Mouse (Mus musculus): Measurements from ENCODE around the gene Fnbp1.
"Not testable (repeated sequence)": the region's sequence is repeated elsewhere in the genome, so short reads cannot be mapped to it uniquely, and the experiment has no call there.

Fnbp1 gene

GRCm38 (mm10) chr2:31141867-31142454 lies at the start of gene Fnbp1:
TSS of gene Fnbp1 (minus strand) at chr2:31142008.
- DNase-seq (ENCODE audit: extremely low spot score): peak; percentile 88

DNA sequence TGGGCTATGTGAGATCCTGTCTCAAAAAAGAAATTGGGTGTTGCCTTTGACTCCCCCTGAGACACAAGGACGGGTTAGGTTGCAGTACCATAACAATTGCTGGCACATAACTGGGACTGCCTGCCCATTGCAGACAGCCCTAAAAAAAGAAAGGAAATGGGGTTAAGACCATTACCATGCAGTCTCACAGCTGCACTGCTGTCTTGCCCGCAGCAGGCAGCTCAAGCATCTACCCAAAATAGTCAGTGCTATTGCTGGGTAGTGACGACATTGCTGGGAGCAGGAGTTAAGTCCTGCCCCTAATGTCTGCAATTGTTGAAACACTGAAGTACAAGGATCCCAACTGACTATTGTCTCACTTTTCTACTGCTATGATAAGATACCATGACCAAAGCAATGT lies 47.8 kb upstream of the Fnbp1 start:
- DNase-seq (ENCODE audit: extremely low spot score): no peak

- DNase-seq (ENCODE audit: extremely low spot score): no peak
Measured at GRCm38 (mm10) chr2:31188691-31189090, 46.9 kb upstream of the Fnbp1 start.

- no peak for DNase-seq (ENCODE audit: extremely low spot score)
Measured at GRCm38 (mm10) chr2:31183830-31184229, 42.0 kb upstream of the Fnbp1 start.

DNA sequence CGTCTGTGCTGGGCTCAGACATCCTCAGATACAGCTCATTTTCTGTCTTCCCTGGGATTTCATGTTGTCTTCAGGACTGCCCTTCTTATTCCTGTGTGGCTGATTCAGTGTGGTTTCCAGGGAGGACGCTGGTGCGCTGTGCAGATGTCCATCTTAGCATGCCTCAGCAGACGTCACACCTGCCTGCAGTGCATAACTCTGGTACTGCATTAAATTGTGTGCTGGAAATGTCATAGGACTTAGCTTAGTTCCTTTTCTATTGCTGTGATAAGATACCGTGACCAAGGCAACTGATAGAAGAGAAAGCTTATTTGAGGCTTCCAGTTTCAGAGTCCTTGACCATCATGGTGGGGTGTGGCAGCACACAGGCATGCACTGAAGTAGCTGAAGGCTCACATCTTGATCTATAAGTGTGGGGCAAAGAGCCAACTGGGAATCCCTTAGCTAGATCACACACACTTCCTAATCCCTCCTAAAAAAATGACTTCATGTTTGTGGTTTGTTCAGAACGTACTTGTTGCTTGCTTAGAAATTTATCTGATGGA lies 41.0 kb upstream of the Fnbp1 start:
- DNase-seq (ENCODE audit: extremely low spot score): no peak

- no peak for DNase-seq (ENCODE audit: extremely low spot score)
Measured at GRCm38 (mm10) chr2:31180081-31180551, 38.3 kb upstream of the Fnbp1 start.

GRCm38 (mm10) chr2:31179471-31179870 lies 37.7 kb upstream of the Fnbp1 start:
- no peak for DNase-seq (ENCODE audit: extremely low spot score)

GRCm38 (mm10) chr2:31178593-31178992 lies 36.8 kb upstream of the Fnbp1 start:
- not testable (repeated sequence) for DNase-seq (ENCODE audit: extremely low spot score)

GRCm38 (mm10) chr2:31173290-31173689 lies 31.5 kb upstream of the Fnbp1 start:
- DNase-seq (ENCODE audit: extremely low spot score): no peak

DNA sequence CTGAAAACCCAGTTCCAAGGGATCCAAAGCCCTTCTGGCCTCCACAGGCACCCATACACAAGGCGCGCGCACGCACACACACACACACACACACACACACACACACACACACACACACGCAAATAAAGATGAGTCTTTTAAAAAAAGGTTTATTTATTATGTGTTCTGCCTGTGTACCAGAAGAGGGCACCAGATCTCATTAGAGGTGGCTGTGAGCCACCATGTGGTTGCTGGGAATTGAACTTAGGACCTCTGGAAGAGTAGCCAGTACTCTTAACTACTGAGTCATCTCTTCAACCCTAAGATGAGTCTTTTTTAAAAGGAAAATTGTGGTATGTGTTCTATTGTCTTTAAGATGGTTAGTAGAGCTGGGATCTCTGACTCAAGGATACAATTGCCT lies 30.7 kb upstream of the Fnbp1 start:
- DNase-seq (ENCODE audit: extremely low spot score): no peak

DNA sequence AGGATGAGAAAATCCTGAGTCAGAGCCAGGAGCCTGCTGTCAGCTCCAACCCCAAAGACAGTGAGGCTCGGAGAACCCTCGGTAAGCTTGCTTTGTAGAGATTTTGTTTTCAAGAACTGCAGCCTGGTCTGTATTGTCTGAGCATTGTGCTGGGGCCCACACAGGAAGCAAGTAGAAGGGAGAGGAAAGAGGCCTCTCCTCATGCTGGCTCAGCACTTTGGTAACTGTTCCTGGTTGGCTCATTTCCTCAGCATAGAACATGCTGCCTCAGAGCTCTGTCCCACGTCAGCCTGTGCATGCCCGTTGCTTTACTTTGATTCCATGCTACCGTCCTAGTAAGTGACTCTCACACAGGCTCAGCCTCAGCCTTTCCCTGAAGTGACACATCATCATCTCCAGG lies 30.2 kb upstream of the Fnbp1 start:
- DNase-seq (ENCODE audit: extremely low spot score): no peak

DNA sequence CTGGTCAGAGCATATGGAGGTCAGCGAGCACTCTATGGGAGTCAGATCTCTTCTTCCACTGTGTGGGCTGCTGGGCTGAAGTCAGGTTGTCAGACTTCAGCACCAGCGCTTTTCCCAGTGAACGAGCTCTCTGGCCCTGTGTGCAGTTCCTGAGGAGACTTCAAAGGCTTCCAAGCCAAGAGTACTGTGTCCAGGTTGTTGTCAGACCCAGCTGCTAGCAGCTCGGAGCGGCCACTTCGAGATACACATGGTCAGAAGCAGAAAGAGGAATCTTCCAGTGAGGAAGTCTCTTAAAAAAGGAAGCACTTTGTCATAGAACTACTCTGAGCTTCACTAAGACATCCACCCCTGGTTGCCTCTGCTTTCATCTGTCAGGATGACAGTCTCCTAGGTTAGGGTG lies 28.4 kb upstream of the Fnbp1 start:
- DNase-seq (ENCODE audit: extremely low spot score): no peak

DNA sequence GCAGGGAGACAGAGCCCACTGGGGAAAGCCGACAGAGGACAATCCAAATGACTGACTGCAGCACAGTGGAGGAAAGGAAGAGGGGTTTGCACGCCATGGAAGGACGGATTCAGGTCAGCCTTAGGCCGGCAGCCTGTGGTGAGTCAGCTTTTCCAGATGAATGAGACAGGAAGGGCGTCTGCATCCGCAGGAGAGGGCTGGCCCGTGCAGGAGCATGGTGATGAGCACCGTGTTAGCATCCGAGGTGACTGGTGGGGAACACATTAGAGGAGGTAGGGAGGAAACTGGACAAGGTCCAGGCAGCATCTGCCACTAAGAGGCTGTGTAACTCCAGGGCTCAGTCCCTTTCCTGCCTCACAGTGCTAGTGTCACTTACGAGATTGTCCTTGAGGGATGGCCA lies 27.2 kb upstream of the Fnbp1 start:
- DNase-seq (ENCODE audit: extremely low spot score): no peak

- not testable (repeated sequence) for DNase-seq (ENCODE audit: extremely low spot score)
Measured at GRCm38 (mm10) chr2:31167571-31167970, 25.8 kb upstream of the Fnbp1 start.

DNA sequence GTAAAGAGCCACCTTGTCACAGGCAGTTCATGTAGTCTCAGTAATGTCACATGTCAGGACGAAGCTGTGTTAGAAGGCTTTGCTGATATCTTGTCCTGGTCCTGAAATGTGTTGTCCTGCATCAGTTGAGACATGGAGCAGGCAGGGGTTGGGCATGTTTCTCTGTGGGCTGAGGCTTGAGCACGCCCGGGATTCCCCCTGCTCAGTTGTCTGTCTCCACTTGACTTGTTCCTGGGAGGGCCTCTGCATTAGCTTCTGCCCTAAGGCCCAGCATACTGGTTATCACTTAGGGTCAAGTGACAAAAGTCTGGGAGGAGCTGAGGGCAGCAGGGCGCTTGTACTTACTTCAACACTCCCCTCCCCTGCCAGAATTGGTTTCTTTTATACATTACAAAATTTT lies 23.7 kb upstream of the Fnbp1 start:
- no peak for DNase-seq (ENCODE audit: extremely low spot score)

- DNase-seq (ENCODE audit: extremely low spot score): no peak
Measured at GRCm38 (mm10) chr2:31164841-31165455, 23.1 kb upstream of the Fnbp1 start.

DNA sequence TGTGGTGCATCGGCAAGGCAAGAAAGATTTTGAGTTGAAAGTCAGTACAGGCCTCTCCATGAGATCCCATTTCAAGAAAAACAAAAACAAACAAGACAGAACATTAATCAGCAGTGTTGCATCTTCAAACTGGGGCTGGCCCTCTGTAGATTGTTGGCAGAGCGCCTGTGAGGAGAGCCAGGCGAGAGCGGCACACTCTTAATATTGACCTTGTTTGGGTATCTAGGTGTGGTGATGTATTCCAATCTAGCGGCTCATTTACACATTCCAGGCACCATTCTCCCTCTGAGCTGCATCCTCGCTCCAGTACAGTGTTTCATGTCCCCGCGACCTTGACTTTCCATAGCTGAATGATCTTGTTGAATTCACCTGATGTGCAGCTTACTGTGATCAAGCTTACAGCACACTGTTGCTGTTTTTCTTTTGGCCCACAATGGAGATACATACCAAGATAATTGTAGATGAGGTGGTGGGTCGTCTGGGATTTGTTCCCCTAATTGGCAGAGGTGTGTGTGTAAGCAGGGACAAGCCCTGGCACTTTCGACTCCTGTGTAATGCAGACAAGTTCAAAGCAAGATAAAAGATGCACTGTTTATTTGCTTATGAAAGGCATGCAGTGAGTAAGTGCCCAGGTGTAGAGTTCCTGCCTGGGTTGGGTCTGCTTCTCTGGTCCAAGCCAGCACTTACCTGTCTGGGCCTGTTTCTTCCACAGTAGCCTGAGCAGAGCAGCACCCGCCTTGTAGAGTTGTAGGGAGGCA lies 21.7 kb upstream of the Fnbp1 start:
- DNase-seq (ENCODE audit: extremely low spot score): no peak

- no peak for DNase-seq (ENCODE audit: extremely low spot score)
Measured at GRCm38 (mm10) chr2:31161620-31162019, 19.8 kb upstream of the Fnbp1 start.

GRCm38 (mm10) chr2:31160147-31160920 lies 18.5 kb upstream of the Fnbp1 start:
- DNase-seq (ENCODE audit: extremely low spot score): no peak

DNA sequence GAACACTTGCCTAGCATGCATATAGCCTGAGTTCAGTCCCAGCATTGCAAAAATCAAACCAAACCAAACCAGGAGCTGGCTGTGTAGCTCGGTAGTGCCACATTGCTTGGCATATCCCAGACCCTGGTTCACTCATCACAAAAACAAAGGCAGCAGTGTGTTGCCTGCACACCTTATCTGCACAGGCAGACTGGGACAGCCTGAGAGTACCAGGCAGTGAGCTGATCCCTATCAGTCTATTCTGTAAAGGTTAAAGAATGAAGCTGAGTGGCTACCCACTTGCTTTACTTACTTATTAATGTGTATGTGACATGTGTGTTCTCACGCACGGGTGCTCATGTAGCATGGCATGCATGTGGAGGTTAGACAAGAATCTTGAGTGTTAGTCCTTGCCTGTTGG lies 15.0 kb upstream of the Fnbp1 start:
- DNase-seq (ENCODE audit: extremely low spot score): no peak

GRCm38 (mm10) chr2:31151892-31152812 lies 10.3 kb upstream of the Fnbp1 start, which contains the start of gene Gpr107:
TSS of gene Gpr107 (plus strand) at chr2:31152316.
- DNase-seq (ENCODE audit: extremely low spot score): peak; percentile 88
